Mouse (Mus musculus): ENCODE results near the gene Rxra. TPM values are rescaled to one million over a fixed set of nuclear protein-coding genes. Genes with fewer than 3 reads are reported as not detected.

The Rxra gene
- total and polyA plus RNA-seq, 2 experiments from 2014 or later, result 2.1 to 19.3 TPM

DNA sequence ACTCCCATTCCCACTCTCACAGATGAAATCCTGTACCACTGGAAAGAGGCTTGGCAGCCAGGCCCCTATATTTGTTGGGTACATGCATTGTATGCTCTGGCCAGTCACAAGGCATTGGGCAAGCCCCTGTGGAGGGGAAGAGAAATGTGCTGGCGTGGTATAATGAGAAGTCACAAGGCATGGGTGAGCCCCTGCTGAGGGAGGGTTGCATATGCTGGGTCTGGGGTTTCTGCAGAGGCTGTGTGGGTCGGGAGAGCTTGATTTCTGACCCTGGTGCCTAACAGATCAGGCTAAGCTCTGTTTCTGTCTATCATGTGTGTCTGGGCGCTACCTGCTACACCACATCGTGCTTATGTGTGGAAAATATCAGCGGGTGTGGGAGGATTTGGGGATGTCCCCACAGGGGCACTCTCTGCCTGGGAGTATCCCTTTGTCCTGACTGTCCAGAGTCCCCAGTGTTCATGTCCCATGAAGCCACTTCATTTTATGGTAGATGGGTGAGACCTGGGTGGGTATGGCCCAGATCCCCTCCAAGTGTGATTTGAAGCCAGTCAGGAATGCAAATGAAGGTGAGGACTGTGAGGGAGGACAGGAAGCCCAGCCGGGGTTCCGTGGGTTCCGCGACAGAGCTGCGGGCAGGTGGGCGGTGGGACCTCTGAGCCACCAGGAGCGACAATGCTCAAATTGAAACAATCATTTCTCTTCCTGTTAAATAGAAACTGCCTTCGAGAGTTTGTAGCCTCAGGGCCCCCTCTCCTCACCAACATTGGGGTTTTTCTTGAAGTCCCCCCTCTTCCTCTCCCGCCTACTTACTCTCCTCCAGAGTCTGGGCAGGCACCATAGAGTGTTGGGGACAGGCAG is 52.0 kb downstream of the Rxra start:
- Histone ChIP-seq H3K4me2 (ENCODE audit: low read depth) (no peak overlapping the region), H3K9ac (no peak overlapping the region), H3K4me1 (ENCODE audit: insufficient read depth) (no peaks in the 10 kb centered on the region), H3K9me3 (ENCODE audit: low read length) (no peaks in the 10 kb centered on the region), H3K27ac (ENCODE audit: low read depth, low read length) (no peak overlapping the region), H3K4me3 (ENCODE audit: low read depth, low read length) (no peak overlapping the region), H3K36me3 (ENCODE audit: insufficient read depth) (no peaks in the 10 kb centered on the region), H3K27me3 (ENCODE audit: insufficient read depth, low read length) (no peaks in the 10 kb centered on the region)
- no peak for TF ChIP-seq CTCF (IDR thresholded peaks at IDR 0.05; ENCODE audit: low read depth)
- no peak for ATAC-seq
- no peak for DNase-seq
- WGBS, result 73% methylated on average over 14 of the region's 14 CpGs

DNA sequence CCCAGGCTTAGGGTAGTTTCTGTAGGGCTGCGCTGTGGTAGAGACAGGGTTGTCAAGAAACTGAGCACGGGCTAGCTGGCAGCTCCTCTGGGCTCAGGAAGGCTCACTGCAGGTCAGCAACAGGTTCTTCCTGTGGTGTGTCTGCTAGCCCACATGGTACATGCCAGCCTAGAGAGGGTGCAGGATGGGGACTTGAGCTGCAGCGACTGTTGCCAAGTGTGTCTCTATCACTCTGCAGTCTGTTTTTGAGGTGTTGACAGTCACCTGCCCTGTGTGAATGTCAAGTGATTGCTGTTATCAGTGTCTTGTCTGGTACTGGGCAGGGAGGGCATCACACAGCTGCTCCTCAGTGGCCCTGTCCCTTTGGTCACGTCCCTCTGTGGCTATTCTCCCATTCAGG is 52.8 kb downstream of the Rxra start:
- ATAC-seq (no peak), DNase-seq (no peak)
- 79% methylated on average over 4 of the region's 4 CpGs for WGBS
- TF ChIP-seq CTCF (IDR thresholded peaks at IDR 0.05; ENCODE audit: low read depth), result no peak
- H3K27me3 ChIP-seq (ENCODE audit: insufficient read depth, low read length), result no peaks in the 10 kb centered on the region
- H3K4me3 ChIP-seq (ENCODE audit: low read depth, low read length), result no peak overlapping the region
- no peak overlapping the region for H3K27ac ChIP-seq (ENCODE audit: low read depth, low read length)
- H3K4me2 ChIP-seq (ENCODE audit: low read depth), result no peak overlapping the region
- H3K36me3 ChIP-seq (ENCODE audit: insufficient read depth), result no peaks in the 10 kb centered on the region
- no peaks in the 10 kb centered on the region for H3K4me1 ChIP-seq (ENCODE audit: insufficient read depth)
- no peak overlapping the region for H3K9ac ChIP-seq
- H3K9me3 ChIP-seq (ENCODE audit: low read length), result no peaks in the 10 kb centered on the region

DNA sequence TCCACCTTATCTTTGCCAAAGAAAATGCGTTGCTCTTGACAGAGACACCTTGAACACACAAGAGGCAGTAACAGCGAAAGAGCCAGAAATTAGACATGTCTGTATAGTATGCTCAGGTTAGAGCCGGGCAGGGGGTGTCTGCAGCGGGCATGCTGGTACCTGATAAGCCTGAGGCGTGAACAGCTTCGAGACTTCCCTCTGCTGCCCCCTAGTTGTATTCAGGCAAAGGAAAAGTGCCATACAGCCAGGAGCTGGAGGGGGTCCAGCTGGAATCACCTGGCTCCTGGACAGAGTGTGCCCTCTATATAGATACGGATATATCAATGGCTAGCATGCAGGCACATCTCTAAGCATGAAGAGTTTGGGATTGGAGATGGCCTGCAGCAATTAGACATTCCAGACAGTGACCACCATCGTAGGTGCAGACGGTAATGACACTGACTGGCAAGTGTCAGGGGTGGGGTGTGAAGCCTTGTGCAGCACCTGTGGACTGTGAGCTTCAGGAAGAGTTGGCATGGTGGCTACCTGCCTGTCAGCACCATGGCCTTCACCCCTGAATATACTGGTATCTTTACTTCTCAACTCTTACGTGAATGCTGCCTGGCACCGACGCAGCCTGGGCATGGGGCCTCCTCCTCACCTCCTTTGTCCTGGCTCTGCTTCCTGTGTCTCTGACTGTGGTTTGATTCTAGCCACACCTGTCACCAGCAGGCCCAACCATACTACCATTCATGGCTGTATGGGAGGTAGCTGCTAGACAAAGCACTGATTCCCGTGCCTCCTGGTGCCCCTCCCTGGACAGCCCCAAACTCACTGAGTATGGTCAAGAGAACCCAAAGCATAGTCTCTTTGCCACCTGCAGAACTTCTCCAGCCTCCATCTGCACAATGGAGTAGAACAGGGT is 54.0 kb downstream of the Rxra start:
- DNase-seq (peak; percentile 28), ATAC-seq (peak; percentile 36; the same call in 1 of the 2 replicates)
- H3K4me1 ChIP-seq (ENCODE audit: insufficient read depth), result no peaks in the 10 kb centered on the region
- no peaks in the 10 kb centered on the region for H3K27me3 ChIP-seq (ENCODE audit: insufficient read depth, low read length)
- WGBS, result 68% methylated on average over 13 of the region's 13 CpGs
- no peaks in the 10 kb centered on the region for H3K9me3 ChIP-seq (ENCODE audit: low read length)
- no peak overlapping the region for H3K27ac ChIP-seq (ENCODE audit: low read depth, low read length)
- no peak overlapping the region for H3K4me3 ChIP-seq (ENCODE audit: low read depth, low read length)
- H3K36me3 ChIP-seq (ENCODE audit: insufficient read depth), result no peaks in the 10 kb centered on the region
- H3K9ac ChIP-seq, result no peak overlapping the region
- TF ChIP-seq CTCF (IDR thresholded peaks at IDR 0.05; ENCODE audit: low read depth), result peak; percentile 53
- no peak overlapping the region for H3K4me2 ChIP-seq (ENCODE audit: low read depth)

DNA sequence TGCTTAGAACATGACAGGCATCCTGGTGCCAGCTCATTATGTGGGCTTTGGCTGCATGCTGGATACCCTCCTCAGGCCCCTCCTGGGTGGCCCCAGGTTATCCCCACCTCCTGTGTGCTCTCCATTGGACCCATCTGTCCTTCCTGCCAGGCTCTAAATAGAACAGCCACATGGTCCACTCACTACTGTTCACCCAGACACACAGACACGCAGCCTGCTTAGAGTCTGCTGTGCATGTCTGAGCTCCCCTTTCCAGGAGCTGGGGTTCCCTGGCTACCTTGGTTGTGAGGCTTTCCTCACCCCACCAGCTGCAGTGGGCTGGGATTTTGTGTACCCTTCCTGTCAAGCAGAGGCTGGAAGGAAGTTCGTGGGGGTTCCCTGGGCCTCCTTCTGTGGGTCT is 56.8 kb downstream of the Rxra start:
- TF ChIP-seq CTCF (IDR thresholded peaks at IDR 0.05; ENCODE audit: low read depth), result no peak
- no peak overlapping the region for H3K4me2 ChIP-seq (ENCODE audit: low read depth)
- no peak overlapping the region for H3K9ac ChIP-seq
- no peak for DNase-seq
- no peak overlapping the region for H3K27ac ChIP-seq (ENCODE audit: low read depth, low read length)
- H3K4me1 ChIP-seq (ENCODE audit: insufficient read depth), result no peaks in the 10 kb centered on the region
- ATAC-seq, result no peak
- H3K4me3 ChIP-seq (ENCODE audit: low read depth, low read length), result no peak overlapping the region
- WGBS, result 46% methylated on average over 2 of the region's 2 CpGs
- no peaks in the 10 kb centered on the region for H3K36me3 ChIP-seq (ENCODE audit: insufficient read depth)
- no peaks in the 10 kb centered on the region for H3K9me3 ChIP-seq (ENCODE audit: low read length)
- H3K27me3 ChIP-seq (ENCODE audit: insufficient read depth, low read length), result no peaks in the 10 kb centered on the region

DNA sequence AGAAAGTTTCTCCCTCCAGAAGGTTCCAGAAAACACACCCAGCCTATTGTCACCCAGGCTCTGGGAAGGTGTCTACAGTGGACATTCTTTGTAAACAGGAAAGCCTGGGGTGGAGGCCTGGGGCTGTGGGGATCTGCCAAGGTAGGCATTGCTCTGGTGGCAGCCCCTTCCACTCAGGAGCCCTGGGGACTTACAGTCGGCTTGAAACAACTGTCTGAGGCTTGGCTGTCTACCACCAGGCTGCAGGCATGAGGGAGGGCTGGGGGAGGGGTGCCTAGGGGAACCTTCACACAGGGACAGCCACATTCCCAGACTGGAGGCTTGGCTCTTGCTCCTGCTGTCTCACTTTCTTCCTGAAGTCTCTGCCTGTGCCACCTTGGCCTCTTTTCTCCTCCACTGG is 58.1 kb downstream of the Rxra start:
- no peak overlapping the region for H3K27ac ChIP-seq (ENCODE audit: low read depth, low read length)
- TF ChIP-seq CTCF (IDR thresholded peaks at IDR 0.05; ENCODE audit: low read depth), result no peak
- H3K36me3 ChIP-seq (ENCODE audit: insufficient read depth), result no peaks in the 10 kb centered on the region
- no peak overlapping the region for H3K9ac ChIP-seq
- H3K4me3 ChIP-seq (ENCODE audit: low read depth, low read length), result no peak overlapping the region
- ATAC-seq (no peak), DNase-seq (no peak)
- H3K27me3 ChIP-seq (ENCODE audit: insufficient read depth, low read length), result no peaks in the 10 kb centered on the region
- H3K4me1 ChIP-seq (ENCODE audit: insufficient read depth), result no peaks in the 10 kb centered on the region
- 0% methylated on average over 1 of the region's 1 CpGs for WGBS
- no peaks in the 10 kb centered on the region for H3K9me3 ChIP-seq (ENCODE audit: low read length)
- no peak overlapping the region for H3K4me2 ChIP-seq (ENCODE audit: low read depth)

DNA sequence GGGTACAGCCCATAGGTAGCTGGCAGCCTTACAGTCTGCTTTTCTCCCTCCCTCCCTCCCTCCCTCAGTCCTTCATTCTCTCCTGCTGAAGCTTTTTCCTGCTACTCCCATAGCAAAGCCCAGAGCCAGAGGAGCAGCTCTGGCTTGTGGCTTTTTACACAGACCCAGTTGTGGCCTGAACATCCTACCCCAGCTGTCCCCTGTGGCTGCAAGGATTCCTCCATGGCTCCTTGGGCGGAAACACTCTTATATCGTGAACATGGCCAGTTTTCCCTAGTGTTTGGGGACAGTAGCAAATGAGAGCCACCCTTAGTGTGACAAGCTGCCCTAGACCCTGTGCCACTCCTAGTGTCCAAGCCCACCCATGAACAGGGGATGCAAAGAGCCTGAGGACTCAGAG is 58.6 kb downstream of the Rxra start:
- H3K4me3 ChIP-seq (ENCODE audit: low read depth, low read length), result no peak overlapping the region
- DNase-seq (no peak), ATAC-seq (no peak)
- no peak for TF ChIP-seq CTCF (IDR thresholded peaks at IDR 0.05; ENCODE audit: low read depth)
- H3K9me3 ChIP-seq (ENCODE audit: low read length), result no peaks in the 10 kb centered on the region
- no peaks in the 10 kb centered on the region for H3K36me3 ChIP-seq (ENCODE audit: insufficient read depth)
- no peak overlapping the region for H3K4me2 ChIP-seq (ENCODE audit: low read depth)
- WGBS, result 82% methylated on average over 2 of the region's 2 CpGs
- H3K27me3 ChIP-seq (ENCODE audit: insufficient read depth, low read length), result no peaks in the 10 kb centered on the region
- H3K9ac ChIP-seq, result no peak overlapping the region
- no peak overlapping the region for H3K27ac ChIP-seq (ENCODE audit: low read depth, low read length)
- H3K4me1 ChIP-seq (ENCODE audit: insufficient read depth), result no peaks in the 10 kb centered on the region; the same call in 1 of the 2 replicates

DNA sequence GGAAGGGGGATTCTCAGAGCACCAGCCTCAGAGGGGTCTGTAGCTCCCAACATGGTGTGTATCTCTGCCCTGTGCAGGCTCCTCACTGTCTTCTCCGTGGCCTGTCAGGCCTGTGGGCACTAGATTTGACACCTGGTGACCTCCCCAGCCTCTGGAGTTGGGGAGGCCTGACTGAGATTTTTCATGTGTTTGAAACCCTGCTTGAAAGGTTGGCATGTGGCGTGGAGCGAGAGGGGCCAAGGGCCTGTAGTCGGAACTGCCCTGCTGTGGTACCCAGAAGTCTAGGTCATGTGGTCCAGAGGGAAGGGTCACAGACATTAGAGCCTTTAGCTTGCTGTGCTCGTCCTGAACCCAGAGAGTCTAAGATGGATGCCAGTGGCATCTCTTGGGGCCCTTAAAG is 60.6 kb downstream of the Rxra start:
- Histone ChIP-seq H3K9ac (no peak overlapping the region), H3K4me2 (ENCODE audit: low read depth) (no peak overlapping the region), H3K36me3 (ENCODE audit: insufficient read depth) (no peaks in the 10 kb centered on the region; the same call in 1 of the 2 replicates), H3K9me3 (ENCODE audit: low read length) (no peaks in the 10 kb centered on the region), H3K4me1 (ENCODE audit: insufficient read depth) (peaks cover 8% of the 10 kb centered on the region; the same call in 1 of the 2 replicates), H3K27me3 (ENCODE audit: insufficient read depth, low read length) (no peaks in the 10 kb centered on the region), H3K4me3 (ENCODE audit: low read depth, low read length) (no peak overlapping the region), H3K27ac (ENCODE audit: low read depth, low read length) (no peak overlapping the region)
- ATAC-seq (no peak), DNase-seq (no peak)
- WGBS, result 86% methylated on average over 5 of the region's 5 CpGs
- no peak for TF ChIP-seq CTCF (IDR thresholded peaks at IDR 0.05; ENCODE audit: low read depth)

Data from forebrain, postnatal 0 days (tissue).